Mouse (Mus musculus): ENCODE results near the gene Rims1.

The Rims1 gene

DNA sequence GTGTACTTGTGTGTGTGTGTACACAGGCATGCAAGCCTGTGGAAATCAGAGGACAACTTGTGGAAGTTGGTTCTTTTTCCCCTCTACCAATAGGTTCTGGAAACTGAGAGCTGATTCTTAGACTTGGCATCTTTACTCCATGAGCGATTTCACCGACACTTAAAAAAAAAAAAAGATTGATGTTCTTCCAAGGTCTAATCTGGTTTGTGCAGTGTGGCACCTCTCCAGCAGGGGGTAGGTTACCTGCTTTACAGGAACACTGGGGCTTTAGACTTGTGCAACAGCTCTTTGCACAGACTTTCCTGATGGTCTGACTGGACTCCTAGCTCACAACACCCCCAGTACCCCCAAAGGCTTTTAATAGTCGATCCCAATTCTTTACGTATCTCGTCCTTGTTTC, 428.1 kb downstream of the Rims1 start:
- in situ Hi-C loops (cut with MboI, MseI) = no loop called here

DNA sequence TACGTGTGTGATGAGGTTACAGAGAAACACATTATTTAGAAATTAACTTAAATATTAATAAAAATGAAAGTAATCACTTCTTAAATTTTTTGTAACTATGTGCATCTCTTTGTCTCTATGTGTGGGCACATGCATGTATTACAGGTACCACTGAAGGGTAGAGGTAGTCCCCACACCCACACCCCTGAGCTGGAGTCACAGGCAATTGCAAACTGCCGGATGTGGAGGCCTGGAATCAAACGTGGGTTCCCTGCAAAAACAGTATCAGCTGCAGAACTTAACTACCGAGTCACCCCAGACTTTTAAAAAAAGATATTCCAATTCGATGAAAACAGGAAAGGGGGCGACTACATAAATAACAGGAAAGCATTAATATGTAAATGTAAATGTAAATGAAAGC, 428.7 kb downstream of the Rims1 start:
- in situ Hi-C loops (cut with MboI, MseI) = no loop called here

DNA sequence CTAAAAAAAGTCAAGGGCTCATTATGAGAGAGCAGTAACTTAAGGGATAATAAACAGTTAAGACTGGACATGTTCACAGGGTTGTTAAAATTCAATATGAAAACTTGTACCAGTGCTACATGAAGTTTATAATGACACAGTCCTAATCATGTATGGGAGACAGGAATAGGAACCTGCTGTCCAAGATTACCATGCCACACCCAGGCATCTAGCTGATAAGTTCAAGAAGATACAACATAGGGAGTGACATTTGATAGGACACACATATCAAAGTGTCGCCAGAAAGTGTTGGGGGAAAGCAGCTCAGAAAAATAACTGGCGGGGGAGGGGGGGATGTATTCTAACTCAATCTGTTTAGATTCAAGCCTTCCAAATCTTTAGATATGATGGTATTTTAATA, 449.6 kb downstream of the Rims1 start:
- in situ Hi-C loops (cut with MboI, MseI) = no loop called here

DNA sequence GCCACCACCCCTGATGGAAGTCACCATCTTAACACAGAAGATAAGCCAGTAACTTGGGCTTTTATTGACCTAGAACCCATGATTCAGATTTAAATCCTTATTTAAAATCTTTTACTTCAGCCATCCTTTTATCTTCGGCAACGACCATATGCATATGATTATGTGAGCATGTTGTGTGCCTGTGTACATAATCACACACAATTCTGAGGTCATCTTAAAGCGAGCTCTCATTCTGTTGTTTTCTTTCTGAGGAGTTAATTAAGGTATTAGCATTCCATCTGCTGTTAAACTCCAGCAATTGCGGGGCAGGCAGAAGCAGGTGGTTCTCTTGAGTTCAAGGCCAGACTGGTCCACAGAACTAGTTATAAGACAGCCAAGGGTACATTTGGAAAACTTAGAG, 452.1 kb downstream of the Rims1 start:
- in situ Hi-C loops (cut with MboI, MseI) = no loop called here

DNA sequence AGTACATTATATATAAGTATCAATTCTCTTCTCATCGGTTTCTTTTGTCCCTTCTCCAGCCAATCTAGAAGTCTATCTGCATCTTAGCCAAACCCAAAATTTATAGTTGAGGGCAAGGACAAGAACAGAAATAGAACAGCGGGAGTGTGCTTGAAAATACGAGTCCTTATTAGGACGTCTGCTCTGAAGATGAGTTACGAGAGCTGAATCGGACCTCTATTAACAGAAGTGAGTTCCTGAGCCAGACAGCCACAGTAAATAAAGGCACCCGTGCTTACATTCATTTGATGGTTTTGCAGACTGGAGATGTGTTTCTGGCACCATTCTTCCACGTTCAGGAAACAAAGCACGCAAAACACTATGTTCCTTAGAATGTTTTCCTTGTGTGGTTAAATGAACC, 466.9 kb downstream of the Rims1 start:
- in situ Hi-C loops (cut with MboI, MseI) = no loop called here

DNA sequence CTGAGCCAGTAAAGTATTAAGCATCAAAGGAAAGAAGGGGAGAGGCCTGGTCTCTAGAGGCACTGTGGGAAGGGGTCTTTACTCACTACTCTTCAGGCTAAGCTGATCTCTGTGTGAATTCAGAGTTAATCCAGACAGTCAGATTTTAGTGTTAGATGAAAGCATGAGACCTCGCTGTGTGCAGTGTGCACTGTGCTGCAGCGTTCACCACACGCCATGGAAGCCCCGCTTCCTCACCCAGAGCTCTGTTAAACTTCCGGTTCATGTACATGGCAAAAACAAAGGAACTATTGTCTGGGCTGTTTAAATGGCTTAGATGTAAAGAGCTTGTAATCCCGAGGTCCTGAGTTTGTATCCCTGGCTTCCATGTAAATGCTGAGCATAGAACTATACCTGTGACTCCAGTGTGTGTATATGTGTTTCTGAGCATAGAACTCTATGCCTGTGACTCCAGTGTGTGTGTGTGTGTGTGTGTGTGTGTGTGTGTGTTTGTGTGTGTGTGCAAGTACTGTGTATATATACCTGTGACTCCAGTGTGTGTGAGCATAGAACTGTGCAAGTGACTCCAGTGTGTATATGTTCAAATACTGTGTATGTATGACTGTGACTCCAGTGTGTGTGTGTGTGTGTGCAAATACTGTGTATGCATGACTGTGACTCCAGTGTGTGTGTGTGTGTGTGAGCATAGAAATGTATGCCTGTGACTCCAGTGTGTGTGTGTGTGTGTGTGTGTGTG, 484.7 kb downstream of the Rims1 start:
- in situ Hi-C loops (cut with MboI, MseI) = no loop called here

DNA sequence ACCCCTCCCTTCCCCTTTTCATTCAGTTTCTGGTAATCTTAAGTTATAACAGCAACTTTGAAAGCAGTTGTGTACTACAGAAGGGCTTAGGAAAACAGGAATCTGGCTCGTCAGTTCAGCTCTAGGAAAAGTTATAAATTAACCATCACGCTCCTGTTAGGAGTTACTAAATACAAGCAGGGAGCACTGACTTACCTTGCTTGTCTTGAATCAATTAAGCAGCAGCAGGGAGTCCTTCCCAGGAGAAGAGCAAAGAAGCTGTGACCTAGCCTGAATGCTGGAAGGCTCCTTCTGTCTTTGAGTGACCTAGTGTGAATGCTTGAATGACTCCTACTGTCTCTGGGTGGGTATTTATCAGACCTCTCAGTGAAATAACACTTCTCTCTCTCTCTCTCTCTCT, 490.3 kb downstream of the Rims1 start:
- in situ Hi-C loops (cut with MboI, MseI) = no loop called here

DNA sequence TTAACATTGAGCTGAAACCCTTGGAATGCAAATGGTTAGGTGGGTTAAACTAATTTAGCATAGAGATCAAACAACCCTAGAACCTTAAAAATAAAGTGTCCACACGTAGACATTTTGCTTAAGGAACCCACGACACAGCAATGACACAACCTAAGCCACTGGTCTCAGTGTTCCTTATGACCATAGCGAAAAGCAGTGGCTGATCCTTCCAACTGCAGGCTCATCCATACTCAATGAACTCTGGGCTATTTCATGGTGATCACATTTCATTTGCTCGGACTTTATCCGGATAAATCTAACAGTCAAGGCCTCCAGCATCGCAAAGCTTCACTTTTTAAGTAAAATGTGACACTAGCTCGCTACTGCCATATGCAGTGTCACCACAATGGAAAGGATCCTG, 494.3 kb downstream of the Rims1 start:
- in situ Hi-C loops (cut with MboI, MseI) = no loop called here

DNA sequence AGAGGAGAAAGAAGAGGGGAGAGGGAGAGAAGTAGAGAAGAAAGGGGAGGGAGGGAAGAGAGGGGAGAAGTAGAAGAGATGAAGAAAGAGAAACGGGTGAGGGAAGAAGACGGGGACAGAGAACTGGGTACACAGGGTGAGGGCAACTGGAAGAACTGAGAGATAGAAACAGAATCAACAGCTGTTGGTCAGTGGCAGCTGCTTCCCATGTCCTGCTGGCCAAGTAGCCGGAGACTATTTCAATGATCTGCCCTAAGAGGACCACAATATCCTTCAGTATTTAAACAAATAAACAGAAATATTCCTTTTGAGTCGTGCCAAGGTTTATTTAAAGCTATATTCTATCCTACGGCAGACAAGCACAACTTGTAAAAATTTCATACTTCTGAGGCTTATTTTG, 499.3 kb downstream of the Rims1 start:
- in situ Hi-C loops (cut with MboI, MseI) = no loop called here

DNA sequence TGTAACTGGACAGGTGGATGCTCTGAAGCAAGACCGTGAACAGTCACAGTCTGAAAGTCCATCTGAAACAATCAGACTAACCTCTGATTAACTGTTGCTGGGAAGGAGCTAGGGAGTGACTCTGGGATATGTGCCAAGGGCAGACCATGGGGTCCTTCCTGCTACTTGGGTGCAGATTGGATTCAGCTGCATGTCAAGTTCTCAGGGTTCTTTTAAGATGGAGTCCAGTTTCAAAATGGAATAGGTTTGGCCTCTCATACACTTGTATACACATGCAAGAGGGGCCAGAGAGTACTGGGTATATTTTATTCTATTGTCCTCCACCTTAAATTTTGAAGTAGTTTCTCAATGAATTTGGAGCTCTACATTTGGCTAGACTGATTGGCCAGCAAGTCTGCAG, 499.9 kb downstream of the Rims1 start:
- in situ Hi-C loops (cut with MboI, MseI) = no loop called here

DNA sequence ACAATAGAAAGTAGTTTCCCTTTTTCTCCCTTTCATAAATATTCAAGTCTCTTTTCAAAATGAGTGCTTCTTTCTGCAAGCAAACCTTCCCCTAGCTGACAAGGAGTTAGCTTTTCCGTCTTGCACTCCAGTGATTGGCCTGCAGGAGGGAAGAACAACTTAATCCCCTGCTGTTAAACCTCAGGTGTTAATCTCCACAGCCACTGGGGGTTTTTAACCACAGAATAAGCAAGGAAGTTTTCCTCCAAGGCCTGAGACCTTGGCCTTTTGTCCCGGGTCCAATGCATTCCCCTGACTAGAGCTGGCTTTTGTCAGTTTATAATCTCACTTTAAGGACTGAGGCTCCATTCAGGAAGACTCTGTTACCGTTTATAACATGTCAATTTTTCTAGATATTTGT, 511.8 kb downstream of the Rims1 start:
- in situ Hi-C loops (cut with MboI, MseI) = no loop called here

DNA sequence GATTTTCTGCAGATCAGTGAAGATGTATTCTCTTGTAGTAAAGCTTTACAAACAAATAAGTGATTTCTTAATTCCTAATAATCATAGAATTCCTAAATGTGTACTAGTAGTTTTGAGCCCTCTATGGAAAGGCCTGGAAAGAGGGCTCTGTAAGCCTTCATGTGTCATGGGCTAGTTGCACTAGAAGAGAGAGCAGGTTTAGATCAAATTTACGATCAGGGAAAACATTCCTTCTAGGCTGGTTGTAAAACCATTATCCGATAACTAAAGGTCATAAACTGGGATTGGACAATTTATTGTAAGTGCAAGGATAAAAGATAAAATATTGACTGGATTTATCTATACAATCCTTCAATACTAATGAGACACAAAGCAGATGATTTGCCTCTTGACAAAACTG, 512.5 kb downstream of the Rims1 start:
- in situ Hi-C loops (cut with MboI, MseI) = no loop called here

DNA sequence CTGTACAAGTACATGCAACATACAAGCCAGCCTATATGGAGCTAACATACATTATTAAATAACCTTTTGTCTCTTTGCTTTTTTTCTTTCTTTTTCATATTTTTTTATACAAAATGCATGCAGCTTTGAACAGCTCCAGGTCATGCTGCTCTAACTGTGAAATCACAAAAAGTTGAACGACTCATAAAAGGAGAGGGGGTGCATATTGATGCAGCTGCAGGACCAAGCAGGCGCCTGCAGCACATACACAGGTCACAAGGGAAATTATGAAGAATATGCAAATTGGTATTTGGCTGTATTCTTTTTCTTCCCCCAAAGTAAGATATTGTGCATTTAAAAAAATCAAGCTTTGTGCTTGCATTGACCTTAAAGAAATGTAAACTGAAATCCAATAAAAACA, 519.0 kb downstream of the Rims1 start:
- in situ Hi-C loops (cut with MboI, MseI) = no loop called here

DNA sequence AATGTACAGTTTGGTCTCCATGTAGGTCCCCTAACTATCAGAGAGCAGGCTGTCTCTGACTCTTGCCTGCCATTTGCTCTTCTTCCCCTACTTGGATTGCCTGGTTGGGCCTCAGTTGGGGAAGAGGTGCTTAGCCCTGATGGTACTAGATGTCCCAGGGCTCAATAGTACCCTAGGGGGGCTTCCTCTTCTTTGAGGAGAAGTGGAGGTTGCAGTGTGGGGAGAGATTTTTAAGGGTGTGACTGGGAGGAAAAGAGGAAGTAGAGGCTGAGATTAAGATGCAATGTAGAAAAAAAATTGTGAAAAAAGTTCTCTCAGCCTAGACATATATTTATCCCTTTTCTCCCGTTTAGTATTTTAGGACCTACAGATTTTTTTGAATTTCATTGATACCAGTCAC, 525.8 kb downstream of the Rims1 start:
- in situ Hi-C loops (cut with MboI, MseI) = loop anchor here (5.0 kb wide), 2 partner anchors 868 to 933 kb away; partner anchors contain the start of gene Khdc1a (in 1 of the 2)

DNA sequence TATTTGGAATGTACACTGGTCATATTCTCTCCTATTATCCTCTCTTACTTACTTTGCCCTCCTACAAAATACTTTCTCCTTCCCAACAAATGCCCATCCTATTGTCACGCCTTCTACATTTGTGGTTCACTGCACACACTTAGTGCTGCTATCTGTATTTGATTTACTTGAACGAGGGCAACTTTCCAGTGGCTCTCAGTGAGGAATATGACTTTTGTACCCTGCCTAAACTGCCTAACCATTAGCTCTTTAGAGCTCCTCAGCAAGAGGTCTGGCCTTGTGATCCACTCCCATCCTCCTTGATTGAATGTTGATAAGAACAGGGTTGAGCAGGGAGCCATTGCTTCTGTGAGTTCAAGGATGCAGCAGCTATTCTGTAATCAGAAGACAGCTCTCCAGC, 531.7 kb downstream of the Rims1 start:
- in situ Hi-C loops (cut with MboI, MseI) = loop anchor here (25.0 kb wide), 2 partner anchors 512 to 1337 kb away; no protein-coding TSS in a partner anchor

DNA sequence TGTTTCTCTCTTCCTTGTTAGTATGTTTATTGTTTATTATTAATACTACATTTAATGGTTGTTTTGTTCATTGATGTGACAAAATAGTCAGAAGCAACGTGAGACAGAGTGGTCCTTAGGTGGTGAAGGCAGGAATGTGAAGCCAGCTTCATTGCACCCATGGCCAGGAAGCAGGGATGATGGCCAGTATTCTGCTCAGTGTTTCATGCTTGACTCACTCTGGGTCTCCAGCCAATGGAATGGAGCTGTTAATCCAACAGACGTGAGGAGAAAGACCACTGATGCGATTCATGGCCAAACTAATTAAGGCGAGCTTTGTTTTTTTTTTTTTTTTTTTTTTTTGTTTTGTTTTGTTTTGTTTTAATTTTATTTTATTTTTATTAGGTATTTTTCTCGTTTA, 535.7 kb downstream of the Rims1 start:
- in situ Hi-C loops (cut with MboI, MseI) = loop anchor here (25.0 kb wide), 2 partner anchors 508 to 1333 kb away; no protein-coding TSS in a partner anchor

DNA sequence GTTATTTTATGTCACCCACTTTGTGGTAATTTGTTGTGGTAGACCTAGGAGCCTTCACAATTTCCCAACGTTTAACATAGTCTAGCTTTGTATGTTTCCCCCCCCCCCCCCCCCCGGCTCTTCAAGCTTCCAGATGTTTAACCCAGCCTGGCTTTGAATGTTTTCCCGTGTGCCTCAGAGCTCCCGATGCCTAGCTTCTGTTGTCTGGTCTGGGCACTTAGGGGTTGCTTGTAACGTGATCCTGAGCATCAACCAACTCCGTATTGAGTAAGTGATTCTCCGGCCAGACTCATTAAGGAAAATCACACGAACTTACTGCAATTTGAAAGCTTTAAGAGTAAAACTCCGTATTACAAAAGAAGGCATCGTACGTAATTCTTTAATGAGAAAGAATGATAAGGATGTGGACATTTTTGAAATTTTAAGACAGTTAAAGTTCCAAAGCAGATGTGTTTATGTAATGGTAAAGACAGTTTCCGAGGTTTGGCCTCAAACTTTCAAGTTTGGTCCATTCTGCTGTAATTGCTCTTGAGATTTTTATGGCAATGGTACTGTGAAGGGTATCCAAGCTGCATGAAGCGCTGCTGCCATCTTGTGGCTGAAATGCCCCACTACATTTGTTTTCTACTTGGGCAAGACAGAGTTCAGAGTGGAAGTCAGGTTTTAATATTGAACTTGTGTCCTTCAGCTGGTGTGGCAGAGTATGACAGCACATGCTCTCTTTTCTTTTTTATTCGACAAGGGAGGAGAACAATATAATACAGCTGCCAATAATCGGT, 537.0 kb downstream of the Rims1 start:
- in situ Hi-C loops (cut with MboI, MseI) = loop anchor here (10.0 to 25.0 kb wide), 3 partner anchors 506 to 1331 kb away; no protein-coding TSS in a partner anchor

DNA sequence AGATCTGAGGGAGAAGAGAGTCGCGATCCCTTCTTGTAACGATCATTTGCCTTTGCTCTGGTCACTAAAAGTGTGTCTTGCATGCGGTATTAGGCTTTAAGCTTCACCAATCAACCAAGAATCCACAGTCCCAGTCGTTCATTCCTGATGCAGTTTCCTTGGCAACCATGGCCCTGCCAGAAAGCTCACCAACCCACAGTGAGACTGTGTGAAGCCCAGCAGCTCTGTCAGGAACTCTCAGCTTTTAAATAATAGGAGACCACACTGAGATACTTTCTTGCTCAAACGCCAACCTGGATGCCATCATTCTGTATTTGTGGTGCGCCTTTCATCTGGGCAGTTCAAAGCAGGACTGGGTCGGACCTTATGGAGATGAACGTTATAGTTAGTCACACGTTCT, 539.3 kb downstream of the Rims1 start:
- in situ Hi-C loops (cut with MboI, MseI) = loop anchor here (10.0 to 25.0 kb wide), 3 partner anchors 504 to 1329 kb away; no protein-coding TSS in a partner anchor

DNA sequence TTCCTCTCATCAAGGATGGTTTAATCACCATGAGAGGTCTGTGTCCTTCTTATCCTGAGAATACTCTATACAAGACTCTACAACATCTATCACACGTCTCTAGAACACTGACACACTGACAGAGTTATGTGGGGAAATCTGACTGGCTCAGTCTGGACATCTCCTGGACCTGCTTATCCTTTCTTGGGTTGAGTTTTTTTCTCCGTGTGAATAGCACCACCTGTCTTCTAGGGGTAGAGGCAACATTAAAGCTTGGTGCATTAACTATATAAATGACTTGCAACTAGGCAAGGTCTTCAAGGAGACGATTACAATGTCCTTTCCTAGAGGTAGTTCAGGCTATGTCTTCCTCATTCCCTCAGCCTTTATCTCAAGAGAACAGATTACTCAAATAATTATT, 540.3 kb downstream of the Rims1 start:
- in situ Hi-C loops (cut with MboI, MseI) = loop anchor here (10.0 to 25.0 kb wide), 3 partner anchors 503 to 1328 kb away; no protein-coding TSS in a partner anchor

DNA sequence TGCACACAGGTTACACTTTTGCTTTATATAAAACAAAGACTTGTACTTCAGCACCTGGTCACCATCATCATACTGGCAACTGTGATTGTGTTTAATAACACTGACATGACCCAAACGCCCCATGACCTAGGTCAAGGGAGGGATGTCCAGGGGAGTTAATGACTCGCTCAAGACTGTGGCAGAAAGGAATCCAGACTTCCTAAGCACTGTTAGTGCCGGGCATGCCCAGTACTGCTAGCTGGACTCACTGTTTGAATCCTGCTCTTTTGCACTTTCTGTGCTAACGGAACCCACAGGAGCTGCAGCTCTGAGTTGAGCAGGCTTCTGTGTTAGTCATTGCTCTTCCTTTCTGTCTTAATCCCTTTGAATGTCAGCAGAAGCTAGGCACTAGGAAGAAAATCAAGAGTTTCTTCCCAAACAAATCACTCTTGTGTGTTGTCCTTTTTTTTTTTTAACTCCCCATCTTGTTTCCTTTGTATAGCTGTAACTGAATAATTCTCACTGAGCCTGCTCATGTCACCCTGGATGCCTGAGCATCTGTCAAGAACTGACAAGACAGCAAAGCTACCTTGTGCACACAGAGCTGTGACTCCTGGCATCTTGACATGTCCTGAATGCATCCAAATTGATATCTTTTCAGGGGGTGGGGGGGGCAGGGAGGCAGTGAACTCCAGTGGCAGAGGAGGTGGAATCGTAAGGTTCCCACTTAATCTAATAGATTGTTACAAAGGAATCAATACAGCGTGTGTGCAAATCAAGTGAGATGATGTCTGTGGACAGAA, 543.4 kb downstream of the Rims1 start:
- in situ Hi-C loops (cut with MboI, MseI) = loop anchor here (10.0 to 25.0 kb wide), 3 partner anchors 500 to 1325 kb away; no protein-coding TSS in a partner anchor

DNA sequence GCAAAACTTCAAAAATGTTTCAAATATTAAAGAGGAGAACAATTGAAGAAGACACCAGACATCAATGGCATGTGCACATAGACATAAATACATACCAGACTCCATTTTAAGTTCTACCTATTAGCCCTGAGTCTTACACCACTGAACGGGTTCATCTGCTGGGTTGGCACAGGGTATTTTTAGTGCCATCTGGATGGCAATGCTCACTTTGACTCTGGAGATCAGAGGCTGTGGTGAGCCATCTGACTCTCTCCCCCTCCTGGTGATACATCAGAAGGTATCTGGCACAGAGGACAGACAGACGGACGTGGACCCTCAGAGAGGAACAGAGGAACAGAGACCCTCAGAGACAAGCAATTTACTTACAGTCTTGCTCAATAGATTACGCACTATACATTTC, 544.1 kb downstream of the Rims1 start:
- in situ Hi-C loops (cut with MboI, MseI) = loop anchor here (10.0 to 25.0 kb wide), 3 partner anchors 499 to 1324 kb away; no protein-coding TSS in a partner anchor

DNA sequence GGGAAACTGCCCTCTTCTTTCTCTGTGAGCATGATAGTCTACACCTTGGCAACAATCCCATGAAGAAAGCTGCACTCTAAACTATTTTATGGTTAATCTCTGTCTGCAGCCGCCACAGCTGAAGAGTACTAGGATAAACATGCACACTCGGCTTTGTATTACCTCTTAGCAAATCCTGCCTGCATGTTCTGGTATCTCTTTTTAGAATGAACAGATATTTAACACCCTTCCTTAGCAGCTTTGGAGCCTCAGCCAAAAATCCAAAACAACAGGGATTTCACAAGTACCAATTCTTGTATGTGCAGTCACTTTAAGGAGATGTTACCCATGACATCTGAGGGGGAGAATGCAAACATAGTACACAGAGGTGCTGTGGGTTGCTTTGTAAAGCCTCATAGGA, 545.5 kb downstream of the Rims1 start:
- in situ Hi-C loops (cut with MboI, MseI) = loop anchor here (10.0 to 25.0 kb wide), 3 partner anchors 498 to 1323 kb away; no protein-coding TSS in a partner anchor
